Mouse (Mus musculus) B cell, adult 2 months (primary cell): ENCODE results near the gene Rtl1.

ENCODE experiments used
- DNase-seq, 2 experiments: peaks; one replicate each; pipeline ENCODE4 v3.0.0; 2022

The Rtl1 gene

DNA sequence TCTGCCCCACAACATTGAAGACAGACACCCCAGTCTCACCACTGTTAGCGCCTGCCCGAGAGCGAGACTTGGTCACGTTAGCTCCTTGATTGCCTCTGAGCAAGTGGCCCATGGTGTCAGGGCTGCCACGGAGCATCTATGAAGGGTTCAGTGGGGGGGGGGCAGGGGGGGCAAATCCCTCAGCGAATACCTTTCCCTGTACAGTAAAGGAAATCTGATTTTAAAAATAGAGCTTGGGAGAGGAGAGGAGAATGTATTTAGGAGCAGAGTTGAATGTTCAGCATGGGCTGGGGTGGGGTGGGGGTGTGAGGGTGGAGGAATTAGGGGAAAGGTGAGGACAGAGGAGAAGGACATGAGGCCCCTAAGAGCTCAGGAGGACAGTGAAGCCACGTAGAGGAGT, at the start of gene Rtl1:
Gene Rtl1 (minus strand): TSS at position 101 of the 400 bp plus-strand sequence.
- no peak for DNase-seq

DNA sequence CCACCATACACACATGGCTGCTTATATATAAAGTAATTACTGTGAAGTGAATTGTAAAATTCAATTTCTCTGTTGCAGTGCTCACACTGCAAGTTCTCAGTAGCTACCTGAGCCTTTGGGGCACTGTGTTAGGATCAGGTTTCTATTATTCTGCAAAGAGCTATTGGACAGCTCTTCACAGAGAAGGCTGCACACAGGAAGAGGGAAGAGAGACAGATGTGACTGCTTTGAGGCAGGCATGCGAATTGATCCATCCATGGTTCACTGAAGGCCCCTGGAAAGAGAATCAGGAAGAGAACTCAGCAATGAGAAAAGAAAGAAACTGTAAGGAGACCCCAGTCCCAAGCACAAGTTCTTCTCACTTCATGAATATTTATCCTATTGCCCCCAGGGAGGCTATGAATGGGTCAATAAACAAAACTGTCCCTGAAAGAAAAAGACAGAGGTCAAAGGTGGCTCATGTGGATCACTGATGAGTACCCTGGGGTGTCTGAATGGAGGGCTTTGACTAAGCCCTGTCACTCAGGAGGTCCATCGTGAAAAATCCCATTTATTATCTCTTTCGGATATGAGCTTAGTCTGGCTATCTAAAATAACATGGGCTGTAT, 40.5 kb upstream of the Rtl1 start:
- DNase-seq: no peak

GRCm38 (mm10) chr12:109632035-109632434, 31.9 kb upstream of the Rtl1 start:
- DNase-seq: no peak

DNA sequence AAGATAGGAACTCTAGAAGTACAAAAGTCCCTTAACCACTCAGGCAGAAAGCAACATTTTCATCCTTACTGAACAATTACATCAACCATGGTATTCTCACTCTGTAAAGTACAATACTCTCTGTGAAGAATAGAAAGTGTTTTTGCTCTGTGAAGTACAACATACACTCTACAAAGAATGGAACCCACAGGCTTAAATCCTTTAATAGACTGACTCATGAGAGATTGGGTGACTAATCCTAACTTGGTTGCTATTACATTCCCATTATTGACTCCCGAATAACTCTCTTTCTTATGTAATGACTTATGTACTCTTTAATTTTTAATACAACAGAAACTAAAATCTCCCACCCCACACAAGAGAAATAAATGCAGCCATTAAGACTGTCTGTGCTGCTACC, 28.8 kb upstream of the Rtl1 start:
- no peak for DNase-seq

- no peak for DNase-seq
These were observed 26.8 kb upstream of the Rtl1 start for GRCm38 (mm10) chr12:109626910-109627309.

DNA sequence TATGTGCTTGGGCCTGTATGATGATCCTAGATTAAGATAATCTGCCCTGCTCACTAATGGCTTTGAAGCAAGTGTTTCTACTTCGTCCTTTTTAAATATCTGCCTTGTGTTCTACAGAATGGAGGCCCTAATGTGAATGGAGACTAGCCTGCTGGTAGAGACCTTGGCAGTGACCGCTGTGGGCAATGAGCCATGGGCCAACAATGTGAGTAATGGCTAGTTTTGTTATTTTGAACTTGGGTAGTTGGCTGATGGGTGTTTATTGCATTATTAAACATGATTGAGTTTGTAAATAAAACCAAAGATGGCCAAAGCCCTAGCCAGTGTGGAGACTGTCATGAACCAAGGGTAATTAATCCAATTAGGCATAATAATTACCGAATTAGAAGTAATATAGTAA, 20.1 kb upstream of the Rtl1 start:
- DNase-seq: no peak

- DNase-seq: no peak
These were observed 17.9 kb upstream of the Rtl1 start for GRCm38 (mm10) chr12:109617993-109618392.

GRCm38 (mm10) chr12:109617126-109617525, 17.0 kb upstream of the Rtl1 start:
- no peak for DNase-seq

DNA sequence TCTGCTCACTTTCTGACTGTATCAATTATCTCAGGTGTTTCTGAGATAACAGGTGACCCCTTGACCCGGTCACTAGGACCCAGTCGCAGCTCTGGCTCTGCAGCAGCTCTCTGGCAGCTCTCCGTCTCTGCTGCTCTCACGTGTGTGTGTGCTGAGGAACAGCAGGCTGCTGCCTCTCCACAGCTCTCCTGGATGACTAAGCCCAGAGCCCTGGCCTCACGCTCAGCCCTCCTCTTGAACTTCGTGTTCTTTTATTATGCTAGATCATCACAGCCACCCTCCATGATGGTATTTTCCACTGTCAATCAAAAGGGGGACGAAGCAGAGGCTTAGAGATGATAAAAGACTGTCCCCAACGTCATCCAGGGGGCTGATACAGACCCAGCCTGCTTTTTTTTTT, 15.2 kb upstream of the Rtl1 start:
- DNase-seq: no peak

GRCm38 (mm10) chr12:109614416-109614815, 14.3 kb upstream of the Rtl1 start:
- no peak for DNase-seq

DNA sequence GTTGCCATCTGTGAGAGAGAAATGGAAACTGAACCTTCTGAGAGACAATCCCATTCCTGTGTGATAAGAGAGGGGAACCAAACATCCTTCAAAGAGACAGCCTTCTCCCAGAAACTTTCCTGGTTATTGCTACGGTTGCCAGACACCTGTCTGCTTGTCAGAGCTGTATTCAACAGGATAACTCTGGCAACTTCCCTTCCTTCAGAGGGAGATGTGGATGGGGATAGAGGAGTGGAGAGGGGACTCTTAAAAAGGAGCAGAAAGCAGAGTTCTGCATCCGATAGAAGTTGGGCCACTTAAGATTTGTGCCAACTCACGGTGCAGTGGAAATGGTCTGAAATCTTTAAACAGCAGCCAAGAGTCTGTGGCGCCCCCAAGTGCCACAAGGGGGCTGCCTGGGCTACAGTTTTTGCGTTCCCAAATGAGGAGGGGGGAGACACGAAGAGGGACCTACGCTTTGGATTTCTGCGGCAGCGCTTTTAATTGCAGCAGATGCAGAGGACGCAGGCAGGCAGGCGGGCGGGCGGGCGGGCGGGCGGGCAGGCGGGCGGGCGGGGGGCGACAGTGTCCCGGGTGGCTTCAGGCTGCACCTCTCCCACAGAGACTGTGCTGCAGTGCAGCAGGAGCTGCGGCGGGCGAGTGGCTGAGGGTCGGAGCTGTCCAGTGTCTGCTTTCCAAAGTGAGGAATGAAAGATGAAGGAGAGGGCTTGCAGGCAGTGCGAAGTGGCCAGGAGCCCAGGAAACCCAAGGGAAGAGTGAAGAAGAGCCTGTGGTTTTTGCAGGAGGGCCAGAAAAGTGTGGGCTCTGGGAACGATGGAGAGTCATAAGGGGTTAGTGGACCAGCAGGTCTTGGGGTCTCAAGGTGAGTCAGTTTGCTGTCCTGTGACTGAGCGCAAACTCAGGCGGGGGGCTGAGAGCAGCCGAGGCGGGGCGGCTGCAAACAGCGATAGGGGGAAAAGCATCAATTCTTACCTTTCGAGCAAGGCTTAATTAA, 12.6 kb upstream of the Rtl1 start:
- no peak for DNase-seq

- DNase-seq: peak; percentile 32 to 36
These were observed 8.7 kb upstream of the Rtl1 start for GRCm38 (mm10) chr12:109608576-109609440.

GRCm38 (mm10) chr12:109607953-109608352, 7.8 kb upstream of the Rtl1 start:
- DNase-seq: no peak

DNA sequence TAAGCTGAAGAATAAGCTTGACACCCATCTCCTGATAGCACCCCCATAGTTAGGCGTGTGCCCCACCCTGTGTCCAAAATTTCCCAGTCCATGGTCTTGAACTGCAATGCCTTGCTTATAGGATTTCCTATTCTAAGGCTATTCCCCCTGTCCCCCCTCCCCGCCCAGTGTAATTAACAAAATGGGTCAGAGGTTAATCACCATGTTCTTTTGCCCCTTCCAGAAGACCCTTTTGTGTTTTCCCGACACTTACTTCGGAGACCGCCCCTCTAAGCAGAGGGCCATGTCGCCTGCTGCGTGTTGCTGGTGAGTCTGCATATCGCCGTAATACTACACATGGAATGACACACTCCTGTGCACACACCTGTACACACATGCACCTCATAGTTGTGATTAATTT, 7.1 kb upstream of the Rtl1 start:
- DNase-seq: no peak

DNA sequence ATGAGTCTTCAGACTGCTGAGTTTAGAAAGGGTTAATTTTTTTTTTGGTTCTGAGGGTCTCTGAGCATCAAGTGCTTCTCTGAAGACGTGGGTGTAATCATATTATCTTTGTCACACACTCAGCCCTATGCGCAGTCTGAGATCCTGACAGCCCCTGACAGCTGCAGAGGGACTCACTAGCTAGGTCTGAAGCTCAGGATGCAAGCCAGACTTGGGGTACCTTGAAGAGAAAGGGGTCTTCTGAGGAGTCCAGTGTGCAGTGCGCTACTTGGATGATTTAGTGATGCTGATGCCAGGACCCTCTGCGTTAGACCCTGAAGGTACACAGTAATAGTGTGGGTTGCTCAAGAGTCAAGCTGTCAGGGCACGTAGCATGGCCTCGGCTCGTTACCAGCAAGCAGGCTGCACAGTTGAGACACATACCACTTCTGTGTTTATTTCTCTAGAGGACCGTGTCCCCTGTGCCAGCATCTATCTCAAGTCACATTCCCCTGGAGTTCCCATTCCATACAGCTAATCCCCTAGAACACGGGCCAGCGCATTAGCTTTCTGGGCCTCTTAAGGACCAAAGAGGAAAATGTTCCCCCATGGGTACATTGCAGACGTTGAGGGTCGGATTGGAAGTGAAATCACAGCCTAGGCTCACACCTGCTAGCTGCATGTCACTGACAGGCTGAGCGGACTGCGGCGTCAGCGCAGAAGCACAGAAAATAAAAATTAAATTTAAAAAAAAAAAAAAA, 5.0 kb upstream of the Rtl1 start:
- no peak for DNase-seq

- DNase-seq: no peak
These were observed 1.4 kb downstream of the Rtl1 start for GRCm38 (mm10) chr12:109598551-109599250.

DNA sequence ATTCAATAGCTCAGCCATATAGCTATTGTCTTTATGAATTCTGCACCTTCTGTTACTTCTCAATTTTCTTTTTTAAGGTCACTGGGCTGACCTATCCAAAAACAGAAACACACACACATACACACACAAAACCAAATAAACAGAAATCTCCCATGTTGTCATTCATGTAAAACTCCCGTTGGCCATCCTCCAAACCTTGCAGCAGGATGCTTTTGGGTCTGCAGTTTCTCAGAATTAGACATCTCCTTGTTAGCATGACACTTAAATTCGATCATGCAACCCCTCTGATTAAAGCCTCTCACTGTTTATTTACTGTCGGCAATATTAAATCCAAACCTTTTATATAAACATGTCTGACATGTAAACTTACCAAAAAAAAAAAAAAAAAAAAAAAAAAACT, 3.4 kb downstream of the Rtl1 start:
- no peak for DNase-seq

- DNase-seq: no peak
These were observed 3.9 kb downstream of the Rtl1 start for GRCm38 (mm10) chr12:109596232-109596631.

DNA sequence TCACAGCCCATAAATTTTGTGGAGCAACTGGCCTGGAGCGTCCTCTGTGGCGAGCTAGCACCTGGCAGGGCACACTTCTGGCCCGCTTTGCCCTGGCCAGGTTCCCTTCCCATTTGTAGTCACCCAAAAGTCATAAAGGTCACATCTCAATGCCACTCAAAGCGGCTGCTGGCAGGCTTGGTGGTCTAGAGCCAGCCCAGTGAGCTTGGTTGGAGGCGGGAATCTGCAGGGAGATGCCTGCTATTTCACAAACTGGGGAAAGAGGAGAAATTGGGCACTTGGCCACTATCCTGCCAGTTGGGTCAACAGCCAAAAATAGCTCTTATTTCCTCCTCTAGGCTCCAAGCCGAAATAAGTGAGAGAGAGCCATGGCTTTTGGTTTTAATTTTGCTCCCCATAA, 4.4 kb downstream of the Rtl1 start:
- no peak for DNase-seq

DNA sequence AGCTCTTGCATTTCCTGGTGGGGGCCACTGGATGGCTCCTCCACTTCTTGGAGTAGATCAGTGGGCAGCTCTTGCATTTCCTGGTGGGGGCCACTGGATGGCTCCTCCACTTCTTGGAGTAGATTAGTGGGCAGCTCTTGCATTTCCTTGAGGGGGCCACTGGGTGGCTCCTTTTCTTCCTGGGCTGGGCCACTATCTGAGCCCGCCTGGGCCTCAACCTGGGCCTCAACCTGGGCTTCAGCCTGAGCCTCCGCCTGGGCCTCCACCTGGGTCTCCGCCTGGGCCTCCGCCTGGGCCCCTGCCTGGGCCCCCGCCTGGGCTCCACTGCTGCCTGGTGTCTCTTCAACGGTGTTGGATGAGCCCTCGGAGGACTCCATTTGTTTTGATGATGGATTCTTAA, 5.2 kb downstream of the Rtl1 start:
- DNase-seq: no peak

DNA sequence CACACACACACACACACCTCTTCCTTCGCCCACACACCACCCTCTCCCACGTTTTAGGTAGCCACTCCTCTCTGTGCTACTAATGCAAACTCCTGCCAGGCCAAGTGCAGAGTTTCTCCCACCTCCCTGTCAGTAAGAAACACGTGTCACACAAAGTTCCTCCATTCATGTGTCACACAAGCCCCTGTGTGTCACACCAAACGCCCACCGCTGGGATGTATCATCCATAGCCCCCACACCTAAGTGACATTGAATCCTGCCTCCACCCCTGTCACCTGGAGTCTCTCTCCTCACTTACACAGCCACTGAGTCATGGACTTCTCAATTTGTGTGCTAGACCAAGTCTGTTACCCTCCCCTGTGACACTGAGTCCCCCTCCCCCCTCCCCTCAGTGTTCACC, 17.9 kb downstream of the Rtl1 start:
- DNase-seq: no peak

DNA sequence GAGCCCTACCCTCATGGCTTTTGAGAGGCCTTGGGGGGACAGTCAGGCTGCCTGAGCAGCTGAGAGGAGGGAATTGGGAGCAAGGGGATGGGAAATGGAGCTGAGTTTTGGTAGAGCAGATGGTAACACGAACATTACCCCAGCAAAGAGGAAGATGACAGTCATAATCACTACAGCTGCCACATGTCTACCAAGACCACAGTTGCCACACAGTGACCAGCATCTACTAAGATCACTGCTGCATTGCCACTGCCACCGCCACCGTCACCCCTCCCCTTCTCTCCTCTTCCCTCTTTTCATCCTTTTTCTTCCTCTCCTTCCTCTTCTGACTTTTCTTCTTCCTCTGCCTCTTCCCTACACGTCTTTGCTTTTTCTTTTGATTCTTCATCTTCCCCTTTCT, 27.9 kb downstream of the Rtl1 start:
- DNase-seq: no peak
